In the genomic region with DNA sequence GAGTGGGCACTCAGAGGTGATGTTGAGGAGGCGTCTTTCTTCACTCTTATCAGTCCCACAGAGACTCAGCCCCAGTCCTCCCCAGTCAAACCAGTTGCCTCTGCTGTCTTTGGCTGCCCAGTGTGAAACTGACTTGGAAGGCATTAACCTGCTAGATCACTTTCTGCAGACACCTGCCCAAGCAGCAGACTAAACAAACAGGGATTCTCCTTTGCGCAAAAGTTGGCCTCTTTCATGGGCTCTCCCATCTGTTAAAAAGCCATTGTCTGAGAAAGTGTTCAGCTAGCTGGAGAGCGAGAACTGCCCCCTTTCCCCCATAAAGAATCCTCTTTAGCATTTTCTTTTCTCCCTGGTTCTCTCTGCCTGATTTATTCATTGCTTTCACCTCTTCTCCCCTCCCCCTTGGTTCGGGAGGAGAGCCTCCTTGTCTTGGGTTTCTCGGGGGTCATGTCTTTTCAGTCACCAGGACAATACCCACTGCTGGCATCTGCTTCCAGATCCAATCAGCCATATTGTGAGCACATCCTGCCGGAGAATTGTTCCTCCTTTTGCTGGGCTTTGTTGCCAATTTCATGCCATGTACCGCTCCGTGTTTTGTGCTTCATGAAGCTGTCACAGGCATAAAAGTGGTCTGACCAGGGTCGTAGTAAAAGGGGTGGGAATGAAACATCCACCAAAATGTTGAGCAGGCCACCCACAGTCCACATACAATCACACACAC, we compare ENCODE assay signal across 18 mouse cellular contexts.
DNase-seq lines count a peak whose midpoint lies in the region; ATAC-seq lines count a peak whose summit lies in the region.
"Had no signal": no experiment of that assay in that cellular context is flagged by ENCODE, and none has a peak within 500 bp of the region (broad histone marks: within the 10 kb centered on the region; RNA-seq: fewer than 3 reads in every experiment).

No protein-coding gene starts in this region.

- peaks cover 12% of the 10 kb centered on the region; the same call in 1 of the 2 replicates for H3K4me1 ChIP-seq in forebrain, embryonic 14.5 days (ENCODE audit: control insufficient read depth, insufficient read depth, low read length)
- H3K4me1 ChIP-seq in forebrain, embryonic 15.5 days: peaks cover 20% of the 10 kb centered on the region
- peaks cover 23% of the 10 kb centered on the region for H3K4me1 ChIP-seq in hindbrain, embryonic 15.5 days (replicated peaks)
- H3K4me1 ChIP-seq in midbrain, embryonic 16.5 days (ENCODE audit: control insufficient read depth, insufficient read depth, low read length): peaks cover 10% of the 10 kb centered on the region
- H3K4me1 ChIP-seq in intestine, embryonic 15.5 days (replicated peaks): no peaks in the 10 kb centered on the region
- H3K4me1 ChIP-seq: heart, embryonic 10.5 days; liver, embryonic 13.5 days had no signal

- ATAC-seq in forebrain, embryonic 14.5 days: no peak
- ATAC-seq in forebrain, embryonic 15.5 days (replicated peaks): no peak
- ATAC-seq in hindbrain, embryonic 15.5 days (ENCODE audit: low FRiP score, low read depth): peak; percentile 32; the same call in 1 of the 2 replicates
- ATAC-seq in midbrain, embryonic 16.5 days: peak; percentile 32; the same call in 1 of the 2 replicates
- ATAC-seq in intestine, embryonic 15.5 days: no peak
- ATAC-seq: intestine, postnatal 0 days had no signal

- no peak overlapping the region for H3K27ac ChIP-seq in forebrain, embryonic 14.5 days (ENCODE audit: low read depth, low read length)
- H3K27ac ChIP-seq in forebrain, embryonic 15.5 days (replicated peaks): no peak overlapping the region
- no peak overlapping the region for H3K27ac ChIP-seq in hindbrain, embryonic 15.5 days (replicated peaks)
- H3K27ac ChIP-seq in midbrain, embryonic 16.5 days (ENCODE audit: low read length): no peak overlapping the region
- H3K27ac ChIP-seq in intestine, embryonic 15.5 days: no peak overlapping the region
- H3K27ac ChIP-seq: heart, embryonic 10.5 days; liver, embryonic 13.5 days had no signal

- peak; percentile 28 for DNase-seq in forebrain, embryonic 14.5 days (ENCODE audit: low spot score)
- peak; percentile 84 for DNase-seq in embryo, embryonic 10.5 days (ENCODE audit: low spot score)
- DNase-seq in spleen, postnatal 14 days (ENCODE audit: low spot score in 2 of 2): no peak
- no peak for DNase-seq in cerebellum, postnatal 4 days (ENCODE audit: low spot score in 2 of 2)
- DNase-seq: cerebellum, adult 11 months; gastrocnemius, postnatal 14 days; heart, postnatal 14 days; kidney, postnatal 36 days; liver, embryonic 13.5 days; lung, postnatal 14 days; right cerebral cortex, postnatal 14 days had no signal

- 9% methylated on average over 9 of the region's 9 CpGs for WGBS in forebrain, embryonic 14.5 days
- 4% methylated on average over 9 of the region's 9 CpGs for WGBS in forebrain, embryonic 15.5 days
- 11% methylated on average over 9 of the region's 9 CpGs for WGBS in hindbrain, embryonic 15.5 days
- WGBS in midbrain, embryonic 16.5 days: 7% methylated on average over 9 of the region's 9 CpGs
- 44% methylated on average over 9 of the region's 9 CpGs for WGBS in intestine, embryonic 15.5 days

- no peak overlapping the region for H3K4me3 ChIP-seq in forebrain, embryonic 14.5 days (ENCODE audit: low read depth, low read length)
- H3K4me3 ChIP-seq in forebrain, embryonic 15.5 days: no peak overlapping the region
- no peak overlapping the region for H3K4me3 ChIP-seq in hindbrain, embryonic 15.5 days
- no peak overlapping the region for H3K4me3 ChIP-seq in midbrain, embryonic 16.5 days (ENCODE audit: low read depth, low read length)
- H3K4me3 ChIP-seq in intestine, embryonic 15.5 days (replicated peaks): no peak overlapping the region
- H3K4me3 ChIP-seq: heart, embryonic 10.5 days; liver, embryonic 13.5 days had no signal

- no peak overlapping the region for H3K4me2 ChIP-seq in forebrain, embryonic 14.5 days (ENCODE audit: low read length)
- no peak overlapping the region for H3K4me2 ChIP-seq in forebrain, embryonic 15.5 days (replicated peaks)
- no peak overlapping the region for H3K4me2 ChIP-seq in hindbrain, embryonic 15.5 days
- H3K4me2 ChIP-seq in midbrain, embryonic 16.5 days (ENCODE audit: low read length): no peak overlapping the region
- no peak overlapping the region for H3K4me2 ChIP-seq in intestine, embryonic 15.5 days (replicated peaks)
- H3K4me2 ChIP-seq: liver, embryonic 13.5 days had no signal

- no peaks in the 10 kb centered on the region for H3K36me3 ChIP-seq in forebrain, embryonic 14.5 days (ENCODE audit: control insufficient read depth, insufficient read depth, low read length)
- no peaks in the 10 kb centered on the region for H3K36me3 ChIP-seq in forebrain, embryonic 15.5 days
- H3K36me3 ChIP-seq in hindbrain, embryonic 15.5 days: no peaks in the 10 kb centered on the region
- H3K36me3 ChIP-seq in midbrain, embryonic 16.5 days (ENCODE audit: control insufficient read depth, insufficient read depth, low read length): no peaks in the 10 kb centered on the region
- no peaks in the 10 kb centered on the region for H3K36me3 ChIP-seq in intestine, embryonic 15.5 days
- H3K36me3 ChIP-seq: heart, embryonic 10.5 days; liver, embryonic 13.5 days had no signal

- H3K9me3 ChIP-seq in forebrain, embryonic 14.5 days (replicated peaks; ENCODE audit: control insufficient read depth, low read length): no peaks in the 10 kb centered on the region
- no peaks in the 10 kb centered on the region for H3K9me3 ChIP-seq in forebrain, embryonic 15.5 days
- H3K9me3 ChIP-seq in hindbrain, embryonic 15.5 days: no peaks in the 10 kb centered on the region
- H3K9me3 ChIP-seq in midbrain, embryonic 16.5 days (replicated peaks; ENCODE audit: control insufficient read depth, low read length, poor library complexity, severe bottlenecking): no peaks in the 10 kb centered on the region
- no peaks in the 10 kb centered on the region for H3K9me3 ChIP-seq in intestine, embryonic 15.5 days
- H3K9me3 ChIP-seq: heart, embryonic 10.5 days; liver, embryonic 13.5 days had no signal

- no peak overlapping the region for H3K9ac ChIP-seq in forebrain, embryonic 14.5 days (ENCODE audit: low read length)
- no peak overlapping the region for H3K9ac ChIP-seq in forebrain, embryonic 15.5 days (replicated peaks)
- no peak overlapping the region for H3K9ac ChIP-seq in hindbrain, embryonic 15.5 days
- no peak overlapping the region for H3K9ac ChIP-seq in midbrain, embryonic 16.5 days (ENCODE audit: low read depth, low read length)
- H3K9ac ChIP-seq in intestine, embryonic 15.5 days: no peak overlapping the region
- H3K9ac ChIP-seq: liver, embryonic 13.5 days had no signal

- H3K27me3 ChIP-seq in forebrain, embryonic 14.5 days (replicated peaks; ENCODE audit: control insufficient read depth, insufficient read depth, low read length): peaks cover 82% of the 10 kb centered on the region
- H3K27me3 ChIP-seq in forebrain, embryonic 15.5 days: peaks cover 75% of the 10 kb centered on the region
- H3K27me3 ChIP-seq in hindbrain, embryonic 15.5 days: peaks cover 92% of the 10 kb centered on the region
- peaks cover 74% of the 10 kb centered on the region for H3K27me3 ChIP-seq in midbrain, embryonic 16.5 days (ENCODE audit: control insufficient read depth, insufficient read depth, low read depth, low read length)
- H3K27me3 ChIP-seq in intestine, embryonic 15.5 days (replicated peaks): no peaks in the 10 kb centered on the region; the same call in 1 of the 2 replicates
- H3K27me3 ChIP-seq: CH12.LX; liver, embryonic 13.5 days had no signal

Comparison
In these comparisons a context has a peak if more than half of its experiments do, and no peak if none do; other contexts are left out.
1. ATAC-seq: peak in hindbrain, embryonic 15.5 days (single experiment) and midbrain, embryonic 16.5 days (single experiment); none in forebrain, embryonic 14.5 days (single experiment), forebrain, embryonic 15.5 days (single experiment) and intestine, embryonic 15.5 days (single experiment).
2. DNase-seq: peak in forebrain, embryonic 14.5 days (single experiment) and embryo, embryonic 10.5 days (single experiment); none in spleen, postnatal 14 days (0 of 2) and cerebellum, postnatal 4 days (0 of 2).